Mouse (Mus musculus): ENCODE measurements around the gene Fgf8.

DNA sequence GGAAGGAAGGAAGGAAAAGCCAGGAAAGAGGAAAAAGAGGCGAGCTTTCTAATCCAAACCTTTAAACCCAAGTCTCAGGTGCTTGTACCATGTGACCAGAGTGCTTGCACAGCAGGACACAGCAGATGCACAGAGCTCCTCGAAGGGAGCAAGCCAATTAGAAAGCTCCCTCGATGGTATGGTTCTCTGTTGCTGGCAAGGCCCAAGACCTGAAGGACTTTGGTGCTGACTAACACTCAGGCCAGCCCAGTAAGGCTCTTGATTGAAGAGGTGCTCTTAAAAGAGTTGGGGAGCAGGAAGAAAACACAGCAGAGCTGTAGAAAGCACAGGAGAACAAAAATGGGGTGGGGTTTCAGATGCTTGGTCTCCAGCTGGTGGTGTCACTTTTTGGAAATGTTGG, 34.0 kb downstream of the Fgf8 start:
- TF ChIP-seq POLR2A (IDR thresholded peaks at IDR 0.05; ENCODE audit: control insufficient read depth, low read depth, low read length) (no peak), CTCF (IDR thresholded peaks at IDR 0.05; ENCODE audit: control insufficient read depth, insufficient read depth, insufficient replicate concordance, low read depth, low read length) (no peak)
